Mouse (Mus musculus) intestine, postnatal 0 days (tissue): Measurements from ENCODE around the gene Col24a1. TPM values are rescaled to one million over a fixed set of nuclear protein-coding genes. Genes with fewer than 3 reads are reported as not detected.
A peak's percentile ranks its signal among the peaks of the same experiment; 100 is the strongest.

Source experiments
- ATAC-seq: fragments of 200-750 bp; cut with Nextera tagmentation; 2 replicates; pipeline ENCODE4 v1.8.0; 2017; ENCODE audit warnings: mild to moderate bottlenecking, moderate TSS enrichment, moderate library complexity
- H3K27ac ChIP-seq: fragments of 300-500 bp; sonication (generic); 2 replicates; pipeline ENCODE4 v1.5.1; 2014; ENCODE audit warnings: mild to moderate bottlenecking, low read depth, low read length, moderate library complexity
- H3K27me3 ChIP-seq: fragments of 300-500 bp; sonication (generic); replicated peaks from 2 replicates; pipeline ENCODE4 v1.6.1; 2014; ENCODE audit warnings: low read length, mixed read lengths; ENCODE audit not compliant: control insufficient read depth, insufficient read depth
- H3K36me3 ChIP-seq: fragments of 300-500 bp; sonication (generic); 2 replicates; pipeline ENCODE4 v1.6.1; 2014; ENCODE audit warnings: mild to moderate bottlenecking, moderate library complexity; ENCODE audit not compliant: control insufficient read depth, insufficient read depth
- H3K4me1 ChIP-seq: fragments of 300-500 bp; sonication (generic); replicated peaks from 2 replicates; pipeline ENCODE4 v1.6.1; 2014; ENCODE audit warnings: antibody characterized with exemption, low read length, mixed read lengths; ENCODE audit not compliant: control insufficient read depth, insufficient read depth
- H3K4me2 ChIP-seq: fragments of 300-500 bp; sonication (generic); replicated peaks from 2 replicates; pipeline ENCODE4 v1.6.1; 2014; ENCODE audit warnings: low read depth, mild to moderate bottlenecking, moderate library complexity
- H3K4me3 ChIP-seq: fragments of 300-500 bp; sonication (generic); 2 replicates; pipeline ENCODE4 v1.5.1; 2014; ENCODE audit warnings: low read depth, low read length
- H3K9ac ChIP-seq: fragments of 300-500 bp; sonication (generic); 2 replicates; pipeline ENCODE4 v1.6.1; 2014; ENCODE audit warnings: mild to moderate bottlenecking, low read depth, low read length
- H3K9me3 ChIP-seq: fragments of 300-500 bp; sonication (generic); 2 replicates; pipeline ENCODE4 v1.6.1; 2016; ENCODE audit warnings: mixed run types; ENCODE audit not compliant: control insufficient read depth
- CTCF ChIP-seq: sonication (generic); IDR thresholded peaks from 2 replicates; pipeline ENCODE4 v1.5.1; 2016; ENCODE audit warnings: low read depth, mild to moderate bottlenecking, control low read depth, antibody characterized with exemption, moderate library complexity
- WGBS: fragments of 180-500 bp; shearing (Covaris S2); extraction: QIAGEN DNeasy Blood & Tissue Kit; methylation state at CpG from one replicate; pipeline ENCODE4 v1.1.7; 2014; 5-methylcytosine and 5-hydroxymethylcytosine counted together
- polyA plus RNA-seq: library from polyadenylated mRNA; unstranded; fragments of >200 nt; fragmentation: Nextera tagmentation; extraction: Ambion mirVana; gene quantifications from 2 replicates; pipeline ENCODE4 v1.2.1, GENCODE M21; 2015

Gene Col24a1
- polyA plus RNA-seq, result 1.9 and 3.1 TPM in 2 replicates

GRCm38 (mm10) chr3:145292337-145293134, at the start of gene Col24a1:
Col24a1 (plus strand) TSS chr3:145292472.
- 7% methylated on average over 22 of the region's 22 CpGs for WGBS
- no peak within 1 kb of the TSS for H3K27ac ChIP-seq
- no peaks in the 10 kb centered on the region for H3K9me3 ChIP-seq
- H3K9ac ChIP-seq, result peak within 1 kb of the TSS; percentile 22; the same call in 1 of the 2 replicates
- ATAC-seq, result peak; percentile 25; the same call in 1 of the 2 replicates
- peak within 1 kb of the TSS; percentile 38 for H3K4me3 ChIP-seq
- no peaks in the 10 kb centered on the region for H3K36me3 ChIP-seq
- 0 out of 2 replicates have a peak, but pooled peaks cover 8% of the 10 kb centered on the region for H3K4me1 ChIP-seq
- H3K27me3 ChIP-seq, result no peaks in the 10 kb centered on the region
- no peak for TF ChIP-seq CTCF
- H3K4me2 ChIP-seq, result peak within 1 kb of the TSS; percentile 63

GRCm38 (mm10) chr3:145248040-145248439, 44.2 kb upstream of the Col24a1 start:
- no peaks in the 10 kb centered on the region for H3K36me3 ChIP-seq
- H3K9me3 ChIP-seq, result no peaks in the 10 kb centered on the region
- TF ChIP-seq CTCF, result no peak
- H3K4me3 ChIP-seq, result no peak overlapping the region
- no peak for ATAC-seq
- no peak overlapping the region for H3K27ac ChIP-seq
- H3K27me3 ChIP-seq, result no peaks in the 10 kb centered on the region
- no peak overlapping the region for H3K4me2 ChIP-seq
- no peaks in the 10 kb centered on the region for H3K4me1 ChIP-seq
- no peak overlapping the region for H3K9ac ChIP-seq
- 75% methylated on average over 2 of the region's 2 CpGs for WGBS

GRCm38 (mm10) chr3:145253066-145253465, 39.2 kb upstream of the Col24a1 start:
- Histone ChIP-seq H3K4me3 (no peak overlapping the region), H3K27ac (no peak overlapping the region), H3K9ac (no peak overlapping the region), H3K9me3 (no peaks in the 10 kb centered on the region), H3K4me1 (no peaks in the 10 kb centered on the region), H3K36me3 (no peaks in the 10 kb centered on the region), H3K27me3 (no peaks in the 10 kb centered on the region), H3K4me2 (no peak overlapping the region)
- TF ChIP-seq CTCF, result no peak
- no peak for ATAC-seq
- WGBS, result 86% methylated on average over 5 of the region's 5 CpGs

- Histone ChIP-seq H3K9me3 (no peaks in the 10 kb centered on the region), H3K27me3 (no peaks in the 10 kb centered on the region), H3K27ac (no peak overlapping the region), H3K36me3 (no peaks in the 10 kb centered on the region), H3K9ac (no peak overlapping the region), H3K4me1 (no peaks in the 10 kb centered on the region), H3K4me3 (no peak overlapping the region), H3K4me2 (no peak overlapping the region)
- TF ChIP-seq CTCF, result no peak
- WGBS, result 66% methylated on average over 3 of the region's 3 CpGs
- ATAC-seq, result no peak
Measured at GRCm38 (mm10) chr3:145254764-145255396, 37.4 kb upstream of the Col24a1 start.

- H3K4me1 ChIP-seq, result no peaks in the 10 kb centered on the region
- H3K36me3 ChIP-seq, result no peaks in the 10 kb centered on the region
- H3K9ac ChIP-seq, result no peak overlapping the region
- no peak overlapping the region for H3K4me3 ChIP-seq
- no peak overlapping the region for H3K4me2 ChIP-seq
- no peaks in the 10 kb centered on the region for H3K9me3 ChIP-seq
- H3K27me3 ChIP-seq, result no peaks in the 10 kb centered on the region
- TF ChIP-seq CTCF, result no peak
- 50% methylated on average over 7 of the region's 7 CpGs for WGBS
- no peak overlapping the region; the same call in 1 of the 2 replicates for H3K27ac ChIP-seq
- peak; percentile 93 for ATAC-seq
Measured at GRCm38 (mm10) chr3:145256647-145257046, 35.6 kb upstream of the Col24a1 start.

- WGBS, result 87% methylated on average over 6 of the region's 6 CpGs
Measured at GRCm38 (mm10) chr3:145259678-145260077, 32.6 kb upstream of the Col24a1 start.

More at GRCm38 (mm10) chr3:145259678-145260077, 32.6 kb upstream of the Col24a1 start:
- Histone ChIP-seq H3K36me3 (no peaks in the 10 kb centered on the region), H3K9me3 (no peaks in the 10 kb centered on the region), H3K27ac (no peak overlapping the region), H3K4me2 (no peak overlapping the region), H3K4me1 (no peaks in the 10 kb centered on the region), H3K9ac (no peak overlapping the region), H3K4me3 (no peak overlapping the region), H3K27me3 (no peaks in the 10 kb centered on the region)
- ATAC-seq, result no peak
- TF ChIP-seq CTCF, result no peak
